Mouse (Mus musculus) stomach, embryonic 14.5 days (tissue): ENCODE data around the gene Ppfia3. TPM values are rescaled to one million over a fixed set of nuclear protein-coding genes. Genes with fewer than 3 reads are reported as not detected.

Experiments
- ATAC-seq: fragments of 200-750 bp; cut with Nextera tagmentation; 2 replicates; pipeline ENCODE4 v1.8.0; 2017; ENCODE audit warnings: low read depth, moderate TSS enrichment; ENCODE audit not compliant: insufficient number of reproducible peaks, insufficient read depth, low FRiP score
- H3K27ac ChIP-seq: fragments of 300-500 bp; sonication (generic); 2 replicates; pipeline ENCODE4 v1.5.1; 2014; ENCODE audit warnings: mild to moderate bottlenecking, low read length, moderate library complexity, mixed read lengths
- H3K27me3 ChIP-seq: fragments of 300-500 bp; sonication (generic); 2 replicates; pipeline ENCODE4 v1.6.1; 2014; ENCODE audit warnings: low read length, control low read depth, mixed read lengths; ENCODE audit not compliant: control insufficient read depth, insufficient read depth
- H3K36me3 ChIP-seq: fragments of 300-500 bp; sonication (generic); 2 replicates; pipeline ENCODE4 v1.6.1; 2014; ENCODE audit warnings: mild to moderate bottlenecking, control low read depth, low read length, moderate library complexity, mixed read lengths; ENCODE audit not compliant: control insufficient read depth, insufficient read depth
- H3K4me1 ChIP-seq: fragments of 300-500 bp; sonication (generic); 2 replicates; pipeline ENCODE4 v1.6.1; 2014; ENCODE audit warnings: low read length, control low read depth, mixed read lengths; ENCODE audit not compliant: control insufficient read depth, insufficient read depth
- H3K4me2 ChIP-seq: fragments of 300-500 bp; sonication (generic); replicated peaks from 2 replicates; pipeline ENCODE4 v1.6.1; 2014; ENCODE audit warnings: low read depth, low read length, control low read depth
- H3K4me3 ChIP-seq: fragments of 300-500 bp; sonication (generic); 2 replicates; pipeline ENCODE4 v1.5.1; 2014; ENCODE audit warnings: low read depth, low read length, control low read depth
- H3K9ac ChIP-seq: fragments of 300-500 bp; sonication (generic); replicated peaks from 2 replicates; pipeline ENCODE4 v1.6.1; 2014; ENCODE audit warnings: low read depth, mild to moderate bottlenecking, control low read depth, low read length, moderate library complexity, mixed read lengths
- H3K9me3 ChIP-seq: fragments of 300-500 bp; sonication (generic); 2 replicates; pipeline ENCODE4 v1.6.1; 2016; ENCODE audit warnings: low read depth, low read length, control low read depth; ENCODE audit not compliant: control insufficient read depth
- WGBS: fragments of 180-500 bp; shearing (Covaris S2); extraction: QIAGEN DNeasy Blood & Tissue Kit; methylation state at CpG from one replicate; pipeline ENCODE4 v1.1.7; 2014; 5-methylcytosine and 5-hydroxymethylcytosine counted together
- polyA plus RNA-seq: library from polyadenylated mRNA; unstranded; fragments of >200 nt; fragmentation: Nextera tagmentation; extraction: Ambion mirVana; gene quantifications from 2 replicates; pipeline ENCODE4 v1.2.1, GENCODE M21; 2014

Gene Ppfia3
- polyA plus RNA-seq, 1 experiment from 2014 or later: 6.1 TPM

DNA sequence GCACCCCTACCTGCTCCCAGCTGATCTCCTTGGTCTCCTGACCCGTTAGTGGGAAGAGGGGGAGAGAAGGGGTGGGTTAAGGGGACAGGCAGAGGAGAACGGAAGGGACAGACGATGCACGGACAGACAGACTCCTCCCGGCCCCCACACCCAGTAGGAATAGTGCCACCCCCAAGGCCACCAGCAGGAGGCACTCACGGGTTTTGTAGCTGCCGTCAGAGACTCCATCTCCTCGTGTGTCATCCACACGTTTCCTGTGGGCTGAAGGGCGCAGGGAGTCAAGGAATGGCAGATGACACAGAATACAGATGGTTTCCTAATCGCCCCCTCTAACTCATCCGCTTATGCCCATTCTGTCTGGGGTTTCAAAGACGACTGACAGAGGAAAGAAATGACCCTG, 23.3 kb downstream of the Ppfia3 start:
- no peaks in the 10 kb centered on the region for H3K27me3 ChIP-seq
- H3K9me3 ChIP-seq: no peaks in the 10 kb centered on the region
- no peak overlapping the region for H3K27ac ChIP-seq
- 24% methylated on average over 13 of the region's 13 CpGs for WGBS
- no peaks in the 10 kb centered on the region for H3K36me3 ChIP-seq
- H3K4me3 ChIP-seq: no peak overlapping the region
- H3K4me2 ChIP-seq: no peak overlapping the region
- H3K4me1 ChIP-seq: peaks cover 21% of the 10 kb centered on the region; the same call in 1 of the 2 replicates
- no peak for ATAC-seq
- no peak overlapping the region for H3K9ac ChIP-seq

DNA sequence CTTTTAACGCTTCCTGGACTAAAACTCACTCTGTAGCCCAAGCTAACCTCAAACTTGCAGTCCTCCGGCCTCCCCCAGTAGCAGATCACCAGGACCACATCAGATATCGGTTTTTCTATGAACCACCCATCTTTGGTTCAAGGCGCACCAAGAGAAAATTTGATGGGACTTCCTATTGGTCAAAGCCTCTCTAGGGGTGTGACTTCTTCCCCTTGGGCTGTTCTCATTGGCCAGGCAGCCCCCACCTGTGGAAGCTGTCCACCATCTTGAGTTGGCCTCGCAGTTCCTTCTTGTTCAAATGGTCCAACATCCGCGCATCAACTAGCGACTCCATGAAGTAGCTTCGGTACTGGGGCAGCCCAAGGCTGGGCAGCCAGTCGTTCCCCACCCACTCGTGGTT, 24.7 kb downstream of the Ppfia3 start:
- Histone ChIP-seq H3K27me3 (no peaks in the 10 kb centered on the region), H3K27ac (no peak overlapping the region), H3K36me3 (no peaks in the 10 kb centered on the region), H3K9ac (no peak overlapping the region), H3K4me1 (peaks cover 29% of the 10 kb centered on the region; the same call in 1 of the 2 replicates), H3K4me3 (no peak overlapping the region), H3K9me3 (no peaks in the 10 kb centered on the region), H3K4me2 (no peak overlapping the region)
- no peak for ATAC-seq
- WGBS: 90% methylated on average over 11 of the region's 11 CpGs

DNA sequence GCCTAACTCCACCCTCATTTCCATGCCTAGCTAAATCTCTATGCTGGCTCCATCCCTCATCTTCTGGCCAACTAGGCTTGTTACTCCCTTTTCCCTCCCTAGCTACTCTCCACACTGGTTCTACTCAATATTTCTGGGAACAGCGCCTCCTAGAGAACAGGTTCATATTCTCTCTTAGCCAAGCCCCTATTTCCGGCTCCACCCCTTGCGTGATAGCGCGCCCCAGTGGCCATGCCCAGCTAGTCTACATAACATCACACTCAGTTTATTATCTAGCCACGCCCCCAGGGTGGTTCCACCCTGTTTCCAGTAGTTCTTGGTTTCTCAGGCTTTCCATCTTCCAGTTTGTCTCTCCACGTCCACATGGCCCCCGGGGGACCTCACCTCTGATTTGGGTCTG, 25.5 kb downstream of the Ppfia3 start:
- Histone ChIP-seq H3K36me3 (no peaks in the 10 kb centered on the region), H3K4me1 (peaks cover 29% of the 10 kb centered on the region; the same call in 1 of the 2 replicates), H3K4me3 (no peak overlapping the region), H3K27me3 (no peaks in the 10 kb centered on the region), H3K27ac (no peak overlapping the region), H3K9ac (no peak overlapping the region), H3K9me3 (no peaks in the 10 kb centered on the region), H3K4me2 (peak overlapping the region; percentile 90)
- peak; percentile 16; the same call in 1 of the 2 replicates for ATAC-seq
- WGBS: 6% methylated on average over 8 of the region's 8 CpGs

DNA sequence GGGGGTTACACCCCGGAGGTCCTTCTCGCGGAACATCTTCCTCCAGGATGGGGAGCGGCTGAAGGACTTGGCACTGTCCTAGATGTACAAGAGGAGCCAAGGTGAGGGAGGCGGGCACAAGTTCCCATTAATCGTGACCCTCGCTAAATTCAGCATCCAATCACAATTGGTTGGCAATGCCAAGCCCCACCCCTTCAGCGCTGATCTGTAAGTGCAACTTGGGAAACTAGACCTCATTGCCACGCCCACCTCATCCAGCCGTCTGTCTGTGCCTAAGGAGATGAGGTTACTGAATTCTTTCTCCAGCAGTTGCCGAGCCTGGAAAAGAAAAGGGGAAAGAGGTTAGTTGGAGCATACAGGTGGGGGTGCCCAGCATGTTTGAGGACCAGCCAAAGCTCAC, 26.1 kb downstream of the Ppfia3 start:
- Histone ChIP-seq H3K9me3 (no peaks in the 10 kb centered on the region), H3K9ac (no peak overlapping the region), H3K4me2 (peak overlapping the region; percentile 90), H3K4me1 (peaks cover 29% of the 10 kb centered on the region; the same call in 1 of the 2 replicates), H3K4me3 (peak overlapping the region; percentile 51), H3K36me3 (no peaks in the 10 kb centered on the region), H3K27ac (no peak overlapping the region), H3K27me3 (no peaks in the 10 kb centered on the region)
- ATAC-seq: no peak
- WGBS: 2% methylated on average over 11 of the region's 11 CpGs

DNA sequence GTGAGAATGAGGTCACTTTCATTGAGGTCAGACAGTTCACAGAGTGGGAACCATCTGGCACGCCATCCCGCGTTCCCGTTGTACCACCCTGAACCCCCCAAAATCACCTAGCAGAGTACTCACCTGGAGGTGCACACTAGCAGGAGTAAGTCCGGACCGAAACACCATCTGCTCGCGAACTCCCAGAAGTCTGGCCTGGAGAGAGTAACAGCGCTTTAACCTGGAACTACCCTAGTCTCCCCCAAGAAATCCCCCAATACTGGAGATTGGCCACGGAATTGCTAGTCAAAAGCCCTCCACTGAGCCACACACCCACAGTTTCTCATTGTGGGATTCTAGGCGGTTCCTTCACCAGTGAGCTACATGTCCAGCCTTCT, 26.8 kb downstream of the Ppfia3 start:
- ATAC-seq: no peak
- Histone ChIP-seq H3K9me3 (no peaks in the 10 kb centered on the region), H3K27me3 (no peaks in the 10 kb centered on the region), H3K4me3 (peak overlapping the region; percentile 51), H3K36me3 (no peaks in the 10 kb centered on the region), H3K9ac (no peak overlapping the region; the same call in 1 of the 2 replicates), H3K27ac (peak overlapping the region; percentile 53), H3K4me1 (peaks cover 32% of the 10 kb centered on the region; the same call in 1 of the 2 replicates), H3K4me2 (peak overlapping the region; percentile 90)
- 2% methylated on average over 11 of the region's 11 CpGs for WGBS

DNA sequence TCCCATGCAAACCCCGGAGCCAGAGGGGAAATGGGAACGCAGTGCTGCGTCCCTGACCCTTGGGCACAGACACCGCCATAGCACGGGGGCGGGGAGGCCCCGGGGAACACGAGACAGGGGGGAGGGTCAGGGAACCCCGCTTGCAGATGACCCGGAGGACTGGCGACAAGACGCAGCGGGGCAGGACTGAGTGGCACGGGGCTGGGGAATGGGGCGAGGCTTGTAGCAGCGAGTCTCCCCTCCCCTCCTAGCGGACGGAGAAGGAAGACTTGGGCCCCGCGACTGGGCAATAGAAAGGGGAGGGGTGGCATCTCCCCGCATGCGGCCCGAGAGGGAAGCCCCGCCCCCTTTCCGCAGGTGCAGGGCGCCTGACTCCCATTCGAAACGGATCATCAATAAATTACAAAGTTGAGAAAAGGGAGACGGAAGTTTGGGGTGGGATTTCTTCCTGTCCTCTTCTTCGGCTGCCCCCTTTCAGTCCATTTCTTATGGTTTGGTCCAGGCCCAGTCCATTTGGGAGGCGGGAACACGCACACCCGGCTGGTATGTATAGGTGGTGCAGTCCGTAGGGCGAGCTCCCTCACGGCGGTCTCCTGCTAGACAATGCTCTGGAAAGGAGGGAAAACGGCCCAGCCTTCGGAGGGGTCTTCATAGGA, 27.3 kb downstream of the Ppfia3 start:
- no peaks in the 10 kb centered on the region for H3K9me3 ChIP-seq
- peak; percentile 71; the same call in 1 of the 2 replicates for ATAC-seq
- peak overlapping the region; percentile 74 for H3K27ac ChIP-seq
- H3K4me3 ChIP-seq: peak overlapping the region; percentile 51
- WGBS: under 1% methylated on average over 38 of the region's 39 CpGs
- H3K4me2 ChIP-seq: peak overlapping the region; percentile 90
- H3K27me3 ChIP-seq: no peaks in the 10 kb centered on the region
- peaks cover 37% of the 10 kb centered on the region for H3K4me1 ChIP-seq
- H3K9ac ChIP-seq: no peak overlapping the region; the same call in 1 of the 2 replicates
- no peaks in the 10 kb centered on the region for H3K36me3 ChIP-seq

DNA sequence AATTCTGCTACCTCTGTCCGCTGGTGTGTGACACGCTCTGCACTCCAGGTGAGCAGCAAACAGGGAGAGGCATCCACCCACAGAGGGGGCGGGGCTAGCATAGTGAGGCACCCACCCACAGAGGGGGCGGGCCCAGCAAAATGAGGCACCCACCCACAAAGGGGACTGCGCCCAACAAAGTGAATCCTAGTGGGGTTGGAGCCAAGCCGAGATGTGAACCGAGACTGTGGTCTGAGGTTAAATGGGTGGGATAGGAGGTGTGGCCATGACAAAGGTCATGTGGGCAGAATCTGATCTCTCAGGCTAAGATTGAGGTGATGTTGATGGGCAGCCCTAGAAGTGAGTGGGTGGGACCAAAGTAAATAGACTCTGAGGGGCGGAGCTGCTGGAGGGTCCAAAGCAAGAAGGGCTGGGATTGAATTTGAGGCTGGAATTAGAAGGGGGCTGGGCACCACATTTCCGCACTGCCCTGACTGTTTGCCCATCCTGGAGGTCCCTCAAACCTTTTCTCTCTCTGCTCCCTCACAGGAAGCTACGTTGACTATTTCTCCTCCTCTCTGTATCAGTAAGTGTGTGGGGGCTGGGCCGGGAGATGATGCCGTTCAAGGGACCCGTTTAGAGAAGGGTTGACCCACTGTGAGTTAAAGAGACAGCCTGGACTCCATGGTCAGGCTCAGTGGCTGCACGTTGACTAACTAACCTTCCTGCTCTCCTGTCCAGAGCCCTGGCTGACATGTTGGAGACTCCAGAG, 28.5 kb downstream of the Ppfia3 start:
- Histone ChIP-seq H3K27ac (peak overlapping the region; percentile 74), H3K9me3 (no peaks in the 10 kb centered on the region), H3K36me3 (no peaks in the 10 kb centered on the region), H3K4me1 (peaks cover 43% of the 10 kb centered on the region), H3K27me3 (no peaks in the 10 kb centered on the region), H3K9ac (no peak overlapping the region), H3K4me3 (peak overlapping the region; percentile 51), H3K4me2 (peak overlapping the region; percentile 90)
- WGBS: 5% methylated on average over 14 of the region's 14 CpGs
- peak; percentile 53 for ATAC-seq

DNA sequence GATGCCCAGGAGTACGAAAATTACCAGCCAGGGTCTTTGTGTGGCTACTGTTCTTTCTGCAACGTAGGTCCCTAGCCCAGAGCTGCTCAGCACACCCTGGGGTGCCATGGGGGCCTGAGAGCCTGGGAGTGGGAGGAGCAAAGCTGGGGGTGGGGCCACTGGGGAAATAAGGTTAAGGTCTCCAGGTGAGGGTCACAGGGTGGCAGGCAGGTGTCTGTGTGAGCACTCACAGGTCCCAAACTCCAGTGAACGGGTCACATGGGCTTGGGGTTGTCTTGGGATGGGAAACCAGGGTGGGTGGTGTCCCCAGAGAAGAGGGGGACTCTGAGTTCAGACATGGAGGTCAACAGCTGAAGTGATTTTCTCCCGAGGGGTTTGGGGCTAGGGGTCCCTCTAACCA, 29.4 kb downstream of the Ppfia3 start:
- H3K27me3 ChIP-seq: no peaks in the 10 kb centered on the region
- no peaks in the 10 kb centered on the region for H3K36me3 ChIP-seq
- H3K4me1 ChIP-seq: peaks cover 44% of the 10 kb centered on the region
- no peak overlapping the region; the same call in 1 of the 2 replicates for H3K27ac ChIP-seq
- WGBS: 17% methylated on average over 4 of the region's 4 CpGs
- no peak overlapping the region for H3K4me2 ChIP-seq
- no peaks in the 10 kb centered on the region for H3K9me3 ChIP-seq
- ATAC-seq: no peak
- H3K9ac ChIP-seq: no peak overlapping the region
- H3K4me3 ChIP-seq: no peak overlapping the region
